Mouse (Mus musculus) hindbrain, embryonic 16.5 days (tissue): ENCODE data around the gene Ep300. TPM values are rescaled to one million over a fixed set of nuclear protein-coding genes. Genes with fewer than 3 reads are reported as not detected.
A peak's percentile ranks its signal among the peaks of the same experiment; 100 is the strongest.

ENCODE experiments used
- ATAC-seq: fragments of 200-750 bp; cut with Nextera tagmentation; 2 replicates; pipeline ENCODE4 v1.8.0; 2017; ENCODE audit warnings: moderate TSS enrichment, moderate library complexity
- H3K27ac ChIP-seq: fragments of 300-500 bp; sonication (generic); 2 replicates; pipeline ENCODE4 v1.5.1; 2014; ENCODE audit warnings: low read depth, mild to moderate bottlenecking, control low read depth, low read length, moderate library complexity
- H3K27me3 ChIP-seq: fragments of 300-500 bp; sonication (generic); replicated peaks from 2 replicates; pipeline ENCODE4 v1.6.1; 2014; ENCODE audit warnings: low read length; ENCODE audit not compliant: control insufficient read depth, insufficient read depth
- H3K36me3 ChIP-seq: fragments of 300-500 bp; sonication (generic); 2 replicates; pipeline ENCODE4 v1.6.1; 2014; ENCODE audit warnings: mild to moderate bottlenecking, low read length, moderate library complexity, mixed read lengths; ENCODE audit not compliant: control insufficient read depth, insufficient read depth
- H3K4me1 ChIP-seq: fragments of 300-500 bp; sonication (generic); 2 replicates; pipeline ENCODE4 v1.6.1; 2014; ENCODE audit warnings: low read depth, low read length; ENCODE audit not compliant: control insufficient read depth, insufficient read depth
- H3K4me2 ChIP-seq: fragments of 300-500 bp; sonication (generic); 2 replicates; pipeline ENCODE4 v1.6.1; 2014; ENCODE audit warnings: mild to moderate bottlenecking, low read length, control low read depth, moderate library complexity
- H3K4me3 ChIP-seq: fragments of 300-500 bp; sonication (generic); 2 replicates; pipeline ENCODE4 v1.5.1; 2014; ENCODE audit warnings: mild to moderate bottlenecking, low read length, control low read depth, moderate library complexity
- H3K9ac ChIP-seq: fragments of 300-500 bp; sonication (generic); 2 replicates; pipeline ENCODE4 v1.6.1; 2014; ENCODE audit warnings: low read depth, mild to moderate bottlenecking, control low read depth, low read length, moderate library complexity
- H3K9me3 ChIP-seq: fragments of 300-500 bp; sonication (generic); 2 replicates; pipeline ENCODE4 v1.6.1; 2014; ENCODE audit warnings: mild to moderate bottlenecking, low read length, moderate library complexity; ENCODE audit not compliant: control insufficient read depth
- WGBS: fragments of 180-500 bp; shearing (Covaris S2); extraction: QIAGEN DNeasy Blood & Tissue Kit; methylation state at CpG from one replicate; pipeline ENCODE4 v1.1.7; 2014; 5-methylcytosine and 5-hydroxymethylcytosine counted together
- polyA plus RNA-seq: library from polyadenylated mRNA; unstranded; fragments of >200 nt; fragmentation: Nextera tagmentation; extraction: Ambion mirVana; gene quantifications from 2 replicates; pipeline ENCODE4 v1.2.1, GENCODE M21; 2015

Ep300 gene
- polyA plus RNA-seq, 1 experiment from 2014 or later: 17.3 TPM

- no peaks in the 10 kb centered on the region for H3K27me3 ChIP-seq
- H3K27ac ChIP-seq: no peak overlapping the region
- no peaks in the 10 kb centered on the region for H3K4me1 ChIP-seq
- H3K36me3 ChIP-seq: peaks cover 32% of the 10 kb centered on the region
- WGBS: 77% methylated on average over 7 of the region's 7 CpGs
- no peaks in the 10 kb centered on the region for H3K9me3 ChIP-seq
- H3K9ac ChIP-seq: no peak overlapping the region
- no peak overlapping the region for H3K4me2 ChIP-seq
- no peak for ATAC-seq
- no peak overlapping the region for H3K4me3 ChIP-seq
Observed at GRCm38 (mm10) chr15:81650636-81651035, 65.5 kb downstream of the Ep300 start.

GRCm38 (mm10) chr15:81661701-81662100, 76.5 kb downstream of the Ep300 start:
- Histone ChIP-seq H3K27ac (no peak overlapping the region), H3K9ac (no peak overlapping the region), H3K27me3 (no peaks in the 10 kb centered on the region), H3K4me2 (no peak overlapping the region), H3K9me3 (no peaks in the 10 kb centered on the region), H3K4me1 (peaks cover 8% of the 10 kb centered on the region), H3K4me3 (no peak overlapping the region), H3K36me3 (no peaks in the 10 kb centered on the region)
- no peak for ATAC-seq
- 98% methylated on average over 2 of the region's 2 CpGs for WGBS

- no peaks in the 10 kb centered on the region for H3K27me3 ChIP-seq
- H3K27ac ChIP-seq: no peak overlapping the region
Observed at GRCm38 (mm10) chr15:81663281-81663680, 78.1 kb downstream of the Ep300 start.

GRCm38 (mm10) chr15:81663697-81664561, 78.8 kb downstream of the Ep300 start, which contains the start of gene L3mbtl2:
Gene L3mbtl2 (plus strand): TSS chr15:81663889.
- peak within 1 kb of the TSS; percentile 76 for H3K9ac ChIP-seq
- H3K27me3 ChIP-seq: no peaks in the 10 kb centered on the region
- under 1% methylated on average over 55 of the region's 55 CpGs for WGBS
- peaks cover 8% of the 10 kb centered on the region for H3K4me1 ChIP-seq
- H3K4me3 ChIP-seq: peak within 1 kb of the TSS; percentile 91
- H3K27ac ChIP-seq: peak within 1 kb of the TSS; percentile 60; the same call in 1 of the 2 replicates
- ATAC-seq: peak; percentile 99
- H3K36me3 ChIP-seq: peaks cover 16% of the 10 kb centered on the region
- H3K4me2 ChIP-seq: peak within 1 kb of the TSS; percentile 89
- H3K9me3 ChIP-seq: no peaks in the 10 kb centered on the region

More at GRCm38 (mm10) chr15:81663281-81663680, 78.1 kb downstream of the Ep300 start:
- H3K4me3 ChIP-seq: peak overlapping the region; percentile 91
- no peak for ATAC-seq
- peak overlapping the region; percentile 89 for H3K4me2 ChIP-seq
- H3K36me3 ChIP-seq: peaks cover 10% of the 10 kb centered on the region
- no peaks in the 10 kb centered on the region for H3K9me3 ChIP-seq
- H3K4me1 ChIP-seq: peaks cover 8% of the 10 kb centered on the region
- no peak overlapping the region for H3K9ac ChIP-seq
- 66% methylated on average over 10 of the region's 10 CpGs for WGBS

- Histone ChIP-seq H3K27me3 (no peaks in the 10 kb centered on the region), H3K9ac (no peak overlapping the region), H3K4me2 (no peak overlapping the region), H3K27ac (no peak overlapping the region), H3K4me3 (no peak overlapping the region), H3K4me1 (peaks cover 8% of the 10 kb centered on the region), H3K36me3 (peaks cover 27% of the 10 kb centered on the region), H3K9me3 (no peaks in the 10 kb centered on the region)
- 91% methylated on average over 10 of the region's 10 CpGs for WGBS
- no peak for ATAC-seq
Observed at GRCm38 (mm10) chr15:81666957-81667356, 81.8 kb downstream of the Ep300 start.

GRCm38 (mm10) chr15:81670231-81670640, 85.1 kb downstream of the Ep300 start:
- no peaks in the 10 kb centered on the region for H3K9me3 ChIP-seq
- WGBS: 86% methylated on average over 4 of the region's 4 CpGs
- no peak overlapping the region for H3K9ac ChIP-seq
- H3K4me1 ChIP-seq: peaks cover under 1% of the 10 kb centered on the region; the same call in 1 of the 2 replicates
- H3K4me2 ChIP-seq: no peak overlapping the region
- no peak overlapping the region for H3K27ac ChIP-seq
- no peak overlapping the region for H3K4me3 ChIP-seq
- 0 out of 2 replicates have a peak, but pooled peaks have one; percentile 30 for ATAC-seq
- H3K27me3 ChIP-seq: no peaks in the 10 kb centered on the region
- H3K36me3 ChIP-seq: peaks cover 28% of the 10 kb centered on the region

GRCm38 (mm10) chr15:81676637-81677036, 91.5 kb downstream of the Ep300 start:
- 93% methylated on average over 3 of the region's 3 CpGs for WGBS
- H3K27me3 ChIP-seq: no peaks in the 10 kb centered on the region
- ATAC-seq: no peak
- no peak overlapping the region for H3K4me3 ChIP-seq
- H3K4me1 ChIP-seq: no peaks in the 10 kb centered on the region
- no peak overlapping the region for H3K9ac ChIP-seq
- no peaks in the 10 kb centered on the region for H3K9me3 ChIP-seq
- no peak overlapping the region for H3K4me2 ChIP-seq
- no peak overlapping the region for H3K27ac ChIP-seq
- peaks cover 26% of the 10 kb centered on the region for H3K36me3 ChIP-seq

GRCm38 (mm10) chr15:81680301-81680805, 95.2 kb downstream of the Ep300 start:
- Histone ChIP-seq H3K36me3 (peaks cover 40% of the 10 kb centered on the region), H3K9me3 (no peaks in the 10 kb centered on the region), H3K27me3 (no peaks in the 10 kb centered on the region), H3K27ac (no peak overlapping the region), H3K4me1 (no peaks in the 10 kb centered on the region), H3K9ac (no peak overlapping the region), H3K4me2 (no peak overlapping the region), H3K4me3 (no peak overlapping the region)
- WGBS: 95% methylated on average over 4 of the region's 4 CpGs
- ATAC-seq: no peak

- 4% methylated on average over 37 of the region's 41 CpGs for WGBS
- peak; percentile 4 for ATAC-seq
Observed at GRCm38 (mm10) chr15:81693366-81693966, 108.3 kb downstream of the Ep300 start.

More at GRCm38 (mm10) chr15:81693366-81693966, 108.3 kb downstream of the Ep300 start:
- H3K27me3 ChIP-seq: peaks cover 15% of the 10 kb centered on the region
- H3K4me1 ChIP-seq: peaks cover 20% of the 10 kb centered on the region
- no peaks in the 10 kb centered on the region for H3K9me3 ChIP-seq
- H3K4me2 ChIP-seq: peak overlapping the region; percentile 93
- no peaks in the 10 kb centered on the region for H3K36me3 ChIP-seq
- H3K9ac ChIP-seq: peak overlapping the region; percentile 88
- peak overlapping the region; percentile 64 for H3K4me3 ChIP-seq
- H3K27ac ChIP-seq: peak overlapping the region; percentile 54
